Mouse (Mus musculus): ENCODE measurements around the gene Gm16867. TPM values are rescaled to one million over a fixed set of nuclear protein-coding genes. Genes with fewer than 3 reads are reported as not detected.
"Not testable (repeated sequence)": the region's sequence is repeated elsewhere in the genome, so short reads cannot be mapped to it uniquely, and the experiment has no call there.

Gm16867 gene
- not detected in 2 replicates for polyA plus RNA-seq (2014; fragmentation: Nextera tagmentation; extraction: Ambion mirVana)

DNA sequence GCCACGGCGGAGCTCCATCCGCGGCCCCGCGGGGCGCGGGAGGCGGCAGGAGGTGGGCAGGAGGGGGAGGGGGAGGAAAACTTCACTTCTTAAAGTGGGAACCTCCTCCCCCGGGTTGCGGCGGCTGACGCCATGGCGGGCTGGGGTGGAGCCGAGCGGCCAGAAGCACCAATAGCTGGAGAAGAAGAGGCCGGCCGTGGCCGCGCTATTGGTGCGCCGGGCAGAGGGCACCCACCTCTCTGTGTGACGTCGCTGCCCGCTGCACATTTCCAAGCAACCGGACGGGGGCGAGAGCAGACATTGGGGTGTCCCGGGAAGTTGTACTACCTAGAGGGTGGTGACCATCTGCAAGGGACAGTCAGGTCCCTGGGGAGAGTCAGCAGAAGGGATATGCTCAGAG lies at the start of gene Gm16867:
Gene Gm16867, minus strand, starts transcription at position 189 of the 400 bp plus-strand sequence.
- no CpG with 5 or more reads among the region's 29 CpGs for WGBS (ENCODE audit: insufficient replicate concordance)
- ATAC-seq (replicated peaks; ENCODE audit: insufficient number of reproducible peaks, low FRiP score, low TSS enrichment): peak; percentile 93
- not testable (repeated sequence) for H3K36me3 ChIP-seq (ENCODE audit: control insufficient read depth, insufficient read depth, low read length); H3K27ac ChIP-seq (ENCODE audit: low read depth, low read length); H3K9me3 ChIP-seq (replicated peaks; ENCODE audit: control insufficient read depth, low read length); H3K4me3 ChIP-seq (ENCODE audit: low read depth, low read length); H3K4me1 ChIP-seq (ENCODE audit: control insufficient read depth, insufficient read depth, low read length); H3K27me3 ChIP-seq (ENCODE audit: control insufficient read depth, insufficient read depth, low read length); H3K4me2 ChIP-seq; H3K9ac ChIP-seq (ENCODE audit: low read depth, low read length)

DNA sequence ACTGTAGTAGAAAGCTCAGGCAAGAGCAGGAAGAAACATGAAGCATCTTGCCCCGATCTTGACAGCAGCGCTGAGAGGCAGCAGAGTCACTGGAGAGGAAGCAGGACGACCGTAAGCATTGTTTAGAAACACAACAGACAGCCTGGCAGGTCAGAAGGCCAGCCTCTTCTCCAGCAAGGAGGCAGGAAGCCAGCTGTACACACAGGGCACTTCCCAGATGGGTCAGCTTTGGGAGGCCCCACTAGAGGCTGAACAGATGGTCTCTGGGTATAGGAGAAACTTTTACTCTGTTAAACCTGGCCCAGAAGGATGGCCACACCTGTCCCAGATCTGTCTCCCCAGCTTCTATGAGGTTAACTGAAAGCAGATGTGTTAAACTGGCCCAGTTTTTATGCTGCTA lies 44.1 kb upstream of the Gm16867 start:
- WGBS (ENCODE audit: insufficient replicate concordance): no CpG with 5 or more reads among the region's 4 CpGs
- H3K36me3 ChIP-seq (ENCODE audit: control insufficient read depth, insufficient read depth, low read length); ATAC-seq (replicated peaks; ENCODE audit: insufficient number of reproducible peaks, low FRiP score, low TSS enrichment); H3K9me3 ChIP-seq (replicated peaks; ENCODE audit: control insufficient read depth, low read length); H3K27me3 ChIP-seq (ENCODE audit: control insufficient read depth, insufficient read depth, low read length); H3K4me1 ChIP-seq (ENCODE audit: control insufficient read depth, insufficient read depth, low read length); H3K4me2 ChIP-seq; H3K4me3 ChIP-seq (ENCODE audit: low read depth, low read length); H3K9ac ChIP-seq (ENCODE audit: low read depth, low read length); H3K27ac ChIP-seq (ENCODE audit: low read depth, low read length): not testable (repeated sequence)

DNA sequence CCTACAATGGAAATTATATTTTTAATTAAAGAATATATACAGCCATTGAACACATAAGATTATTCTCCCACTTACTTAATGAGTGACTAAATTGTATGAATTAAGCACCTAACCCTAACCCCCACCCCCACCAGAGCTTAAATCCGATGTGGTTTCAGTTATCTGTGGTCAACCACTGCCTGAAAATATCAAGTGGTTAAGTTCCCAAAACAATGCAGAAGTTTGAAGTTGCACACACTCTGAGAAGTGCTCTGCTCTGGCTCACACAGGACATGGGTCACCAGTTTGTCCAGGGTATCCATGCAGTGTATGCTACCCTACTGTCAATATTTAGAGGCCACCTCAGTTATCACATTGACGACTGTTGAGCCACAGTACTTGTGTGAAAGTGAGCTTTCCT lies 41.9 kb upstream of the Gm16867 start:
- no CpG with 5 or more reads among the region's 2 CpGs for WGBS (ENCODE audit: insufficient replicate concordance)
- H3K27me3 ChIP-seq (ENCODE audit: control insufficient read depth, insufficient read depth, low read length); ATAC-seq (replicated peaks; ENCODE audit: insufficient number of reproducible peaks, low FRiP score, low TSS enrichment); H3K27ac ChIP-seq (ENCODE audit: low read depth, low read length); H3K4me3 ChIP-seq (ENCODE audit: low read depth, low read length); H3K9me3 ChIP-seq (replicated peaks; ENCODE audit: control insufficient read depth, low read length); H3K36me3 ChIP-seq (ENCODE audit: control insufficient read depth, insufficient read depth, low read length); H3K9ac ChIP-seq (ENCODE audit: low read depth, low read length); H3K4me1 ChIP-seq (ENCODE audit: control insufficient read depth, insufficient read depth, low read length); H3K4me2 ChIP-seq: not testable (repeated sequence)

DNA sequence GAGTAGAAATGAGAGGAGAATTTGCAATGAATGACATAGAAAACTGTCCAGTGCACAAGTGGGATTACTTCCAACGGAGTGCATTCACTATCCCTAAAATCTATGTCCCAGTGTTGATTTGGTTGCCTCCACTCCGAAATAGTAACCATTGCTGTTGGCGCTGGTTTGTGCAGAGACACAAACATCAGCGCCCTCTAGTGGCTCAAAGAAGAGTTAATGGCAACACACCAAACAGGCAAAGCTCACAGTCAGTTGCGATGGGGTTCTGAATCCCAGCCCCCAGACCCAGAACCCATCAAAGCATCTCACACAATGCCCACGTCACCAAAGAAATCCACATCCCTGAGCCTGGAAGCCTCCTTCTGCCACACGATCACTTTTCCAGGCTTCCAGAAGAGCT lies 40.9 kb upstream of the Gm16867 start:
- not testable (repeated sequence) for ATAC-seq (replicated peaks; ENCODE audit: insufficient number of reproducible peaks, low FRiP score, low TSS enrichment); H3K27me3 ChIP-seq (ENCODE audit: control insufficient read depth, insufficient read depth, low read length)
- WGBS (ENCODE audit: insufficient replicate concordance): no CpG with 5 or more reads among the region's 7 CpGs

DNA sequence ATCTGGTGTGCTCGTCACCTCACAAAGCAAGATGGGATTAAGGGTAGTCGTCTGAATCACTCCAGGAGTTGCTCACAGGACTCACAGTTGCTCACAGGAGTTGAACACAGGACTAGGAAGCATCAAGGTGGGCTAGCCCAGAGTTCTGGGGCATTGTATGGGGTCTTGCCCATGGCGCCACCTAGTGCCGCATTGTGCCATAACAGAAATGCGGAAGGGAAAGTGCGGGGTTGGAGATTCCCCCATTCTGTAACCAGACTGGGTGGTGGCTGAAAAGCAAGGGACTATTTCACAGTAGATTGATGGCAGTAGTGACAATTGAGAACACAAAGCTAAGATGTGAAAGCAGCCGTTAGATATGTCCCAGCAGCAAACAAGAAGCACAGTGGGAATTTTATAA lies 39.5 kb upstream of the Gm16867 start:
- not testable (repeated sequence) for ATAC-seq (replicated peaks; ENCODE audit: insufficient number of reproducible peaks, low FRiP score, low TSS enrichment); H3K9me3 ChIP-seq (replicated peaks; ENCODE audit: control insufficient read depth, low read length); H3K4me2 ChIP-seq; H3K9ac ChIP-seq (ENCODE audit: low read depth, low read length); H3K27me3 ChIP-seq (ENCODE audit: control insufficient read depth, insufficient read depth, low read length); H3K27ac ChIP-seq (ENCODE audit: low read depth, low read length); H3K4me3 ChIP-seq (ENCODE audit: low read depth, low read length); H3K4me1 ChIP-seq (ENCODE audit: control insufficient read depth, insufficient read depth, low read length); H3K36me3 ChIP-seq (ENCODE audit: control insufficient read depth, insufficient read depth, low read length)
- no CpG with 5 or more reads among the region's 7 CpGs for WGBS (ENCODE audit: insufficient replicate concordance)

More for the DNA sequence above, 40.9 kb upstream of the Gm16867 start:
- not testable (repeated sequence) for H3K4me1 ChIP-seq (ENCODE audit: control insufficient read depth, insufficient read depth, low read length); H3K4me2 ChIP-seq; H3K9ac ChIP-seq (ENCODE audit: low read depth, low read length); H3K36me3 ChIP-seq (ENCODE audit: control insufficient read depth, insufficient read depth, low read length); H3K27ac ChIP-seq (ENCODE audit: low read depth, low read length); H3K9me3 ChIP-seq (replicated peaks; ENCODE audit: control insufficient read depth, low read length); H3K4me3 ChIP-seq (ENCODE audit: low read depth, low read length)

DNA sequence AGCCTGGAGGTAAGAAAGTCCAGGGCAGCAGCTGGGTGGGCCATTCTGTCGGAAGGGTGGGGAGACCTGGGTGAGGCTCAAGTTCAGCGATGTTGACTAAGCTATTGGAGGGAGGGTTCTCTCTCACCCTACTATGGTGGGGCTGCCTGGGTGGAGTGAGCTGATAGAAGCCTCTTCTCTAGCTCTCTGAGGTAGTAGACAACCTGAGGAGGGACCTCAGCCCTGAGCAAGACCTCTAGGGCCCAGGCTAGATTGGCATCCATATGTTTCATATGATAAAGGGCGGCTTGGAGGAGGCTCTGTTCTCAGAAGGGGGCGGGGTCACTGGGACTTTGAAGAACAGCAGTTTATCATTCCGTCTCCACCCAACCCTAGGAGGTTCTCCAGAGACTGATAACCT lies 37.0 kb upstream of the Gm16867 start:
- not testable (repeated sequence) for H3K4me2 ChIP-seq; H3K4me3 ChIP-seq (ENCODE audit: low read depth, low read length); H3K36me3 ChIP-seq (ENCODE audit: control insufficient read depth, insufficient read depth, low read length); H3K27ac ChIP-seq (ENCODE audit: low read depth, low read length); H3K9me3 ChIP-seq (replicated peaks; ENCODE audit: control insufficient read depth, low read length); H3K27me3 ChIP-seq (ENCODE audit: control insufficient read depth, insufficient read depth, low read length); H3K9ac ChIP-seq (ENCODE audit: low read depth, low read length); H3K4me1 ChIP-seq (ENCODE audit: control insufficient read depth, insufficient read depth, low read length)
- peak; percentile 89 for ATAC-seq (replicated peaks; ENCODE audit: insufficient number of reproducible peaks, low FRiP score, low TSS enrichment)
- no CpG with 5 or more reads among the region's 5 CpGs for WGBS (ENCODE audit: insufficient replicate concordance)

DNA sequence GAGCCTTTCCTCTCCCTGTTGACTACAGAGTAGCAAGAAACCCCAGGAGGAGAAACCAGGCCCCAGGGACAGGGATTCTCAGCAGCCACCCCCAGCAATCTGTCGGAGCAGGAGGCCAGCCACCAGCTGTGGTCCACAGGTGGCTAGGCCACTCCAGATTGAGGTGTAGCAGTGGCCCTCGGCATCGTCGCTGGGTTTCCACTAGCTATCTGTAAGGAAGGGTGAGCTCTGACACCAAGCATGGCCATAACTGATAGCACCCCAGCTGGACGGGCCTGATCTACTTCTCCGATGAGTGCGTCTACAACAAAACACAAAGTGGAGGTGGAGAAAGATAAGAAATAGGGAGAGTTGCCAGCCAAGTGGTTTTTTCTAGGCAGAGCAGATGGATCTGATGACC lies 33.4 kb upstream of the Gm16867 start:
- not testable (repeated sequence) for H3K4me3 ChIP-seq (ENCODE audit: low read depth, low read length); H3K27me3 ChIP-seq (ENCODE audit: control insufficient read depth, insufficient read depth, low read length); H3K36me3 ChIP-seq (ENCODE audit: control insufficient read depth, insufficient read depth, low read length); H3K4me2 ChIP-seq; H3K4me1 ChIP-seq (ENCODE audit: control insufficient read depth, insufficient read depth, low read length); H3K27ac ChIP-seq (ENCODE audit: low read depth, low read length); H3K9me3 ChIP-seq (replicated peaks; ENCODE audit: control insufficient read depth, low read length); H3K9ac ChIP-seq (ENCODE audit: low read depth, low read length)
- peak; percentile 84 for ATAC-seq (replicated peaks; ENCODE audit: insufficient number of reproducible peaks, low FRiP score, low TSS enrichment)
- no CpG with 5 or more reads among the region's 7 CpGs for WGBS (ENCODE audit: insufficient replicate concordance)

DNA sequence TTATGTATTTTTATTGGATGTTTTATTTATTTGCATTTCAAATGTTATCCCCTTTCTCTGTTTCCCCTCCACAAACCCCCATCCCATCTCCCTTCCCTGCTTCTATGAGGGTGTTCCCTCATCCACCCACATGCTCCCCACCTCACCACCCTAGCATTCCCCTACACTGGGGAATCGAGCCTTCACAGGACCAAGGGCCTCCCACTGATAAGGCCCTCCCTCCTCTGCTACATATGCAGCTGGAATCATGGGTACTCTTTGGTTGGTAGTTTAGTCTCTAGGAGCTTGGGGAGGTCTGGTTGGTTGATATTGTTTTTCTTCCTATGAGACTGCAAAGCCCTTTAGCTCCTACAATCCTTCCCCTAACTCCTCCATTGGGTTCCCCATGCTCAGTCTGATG lies 23.0 kb upstream of the Gm16867 start:
- peak; percentile 74 for ATAC-seq (replicated peaks; ENCODE audit: insufficient number of reproducible peaks, low FRiP score, low TSS enrichment)
- H3K36me3 ChIP-seq (ENCODE audit: control insufficient read depth, insufficient read depth, low read length); H3K9ac ChIP-seq (ENCODE audit: low read depth, low read length); H3K27ac ChIP-seq (ENCODE audit: low read depth, low read length); H3K27me3 ChIP-seq (ENCODE audit: control insufficient read depth, insufficient read depth, low read length); H3K9me3 ChIP-seq (replicated peaks; ENCODE audit: control insufficient read depth, low read length); H3K4me1 ChIP-seq (ENCODE audit: control insufficient read depth, insufficient read depth, low read length); H3K4me3 ChIP-seq (ENCODE audit: low read depth, low read length); H3K4me2 ChIP-seq: not testable (repeated sequence)
- WGBS (ENCODE audit: insufficient replicate concordance): no CpG with 5 or more reads among the region's 1 CpGs

DNA sequence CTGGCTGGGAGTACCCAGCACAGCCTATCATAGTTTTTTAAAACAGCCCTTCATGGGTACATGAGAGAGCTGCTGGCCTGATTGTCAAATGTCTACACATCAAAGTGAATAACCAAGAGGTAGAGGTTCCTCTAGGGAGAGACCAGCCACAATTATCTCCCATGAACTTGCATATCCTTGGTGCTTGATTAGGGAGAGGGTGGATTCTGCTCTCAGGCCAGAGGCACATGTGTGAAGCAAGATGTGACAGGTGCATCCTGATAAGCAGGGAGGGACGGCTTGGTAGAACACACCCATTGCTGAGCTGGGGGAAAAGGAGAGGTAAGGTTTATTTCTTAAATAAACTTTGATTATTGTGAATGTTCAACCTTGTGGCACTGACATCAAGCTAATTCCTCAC lies 19.8 kb upstream of the Gm16867 start:
- not testable (repeated sequence) for H3K36me3 ChIP-seq (ENCODE audit: control insufficient read depth, insufficient read depth, low read length); H3K9ac ChIP-seq (ENCODE audit: low read depth, low read length); H3K4me1 ChIP-seq (ENCODE audit: control insufficient read depth, insufficient read depth, low read length); H3K27me3 ChIP-seq (ENCODE audit: control insufficient read depth, insufficient read depth, low read length); H3K27ac ChIP-seq (ENCODE audit: low read depth, low read length); H3K4me2 ChIP-seq; H3K4me3 ChIP-seq (ENCODE audit: low read depth, low read length); H3K9me3 ChIP-seq (replicated peaks; ENCODE audit: control insufficient read depth, low read length)
- ATAC-seq (replicated peaks; ENCODE audit: insufficient number of reproducible peaks, low FRiP score, low TSS enrichment): peak; percentile 80; the same call in 1 of the 2 replicates
- WGBS (ENCODE audit: insufficient replicate concordance): no CpG with 5 or more reads among the region's 1 CpGs
